Mouse (Mus musculus) liver, embryonic 15.5 days (tissue): ENCODE measurements around the gene Gtdc1. TPM values are rescaled to one million over a fixed set of nuclear protein-coding genes. Genes with fewer than 3 reads are reported as not detected.
A peak's percentile ranks its signal among the peaks of the same experiment; 100 is the strongest.

Source experiments
- ATAC-seq: fragments of 200-750 bp; cut with Nextera tagmentation; 2 replicates; pipeline ENCODE4 v1.8.0; 2017; ENCODE audit warnings: moderate number of reproducible peaks, mild to moderate bottlenecking, moderate library complexity; ENCODE audit not compliant: insufficient read depth
- H3K27ac ChIP-seq: fragments of 300-500 bp; sonication (generic); replicated peaks from 2 replicates; pipeline ENCODE4 v1.5.1; 2015; ENCODE audit warnings: mild to moderate bottlenecking, inconsistent platforms
- H3K27me3 ChIP-seq: fragments of 300-500 bp; sonication (generic); 2 replicates; pipeline ENCODE4 v1.6.1; 2015; ENCODE audit warnings: mild to moderate bottlenecking, inconsistent platforms
- H3K36me3 ChIP-seq: fragments of 300-500 bp; sonication (generic); replicated peaks from 2 replicates; pipeline ENCODE4 v1.6.1; 2015; ENCODE audit warnings: moderate library complexity, mild to moderate bottlenecking, inconsistent platforms
- H3K4me1 ChIP-seq: fragments of 300-500 bp; sonication (generic); replicated peaks from 2 replicates; pipeline ENCODE4 v1.6.1; 2015; ENCODE audit warnings: inconsistent platforms
- H3K4me2 ChIP-seq: fragments of 300-500 bp; sonication (generic); 2 replicates; pipeline ENCODE4 v1.6.1; 2015; ENCODE audit warnings: moderate library complexity, mild to moderate bottlenecking, inconsistent platforms
- H3K4me3 ChIP-seq: fragments of 300-500 bp; sonication (generic); replicated peaks from 2 replicates; pipeline ENCODE4 v1.5.1; 2015; ENCODE audit warnings: mild to moderate bottlenecking, inconsistent platforms
- H3K9ac ChIP-seq: fragments of 300-500 bp; sonication (generic); 2 replicates; pipeline ENCODE4 v1.6.1; 2015; ENCODE audit warnings: moderate library complexity, mild to moderate bottlenecking, inconsistent platforms
- H3K9me3 ChIP-seq: fragments of 300-500 bp; sonication (generic); replicated peaks from 2 replicates; pipeline ENCODE4 v1.6.1; 2016; ENCODE audit warnings: inconsistent platforms
- WGBS: fragments of 180-500 bp; shearing (Covaris S2); methylation state at CpG from one replicate; pipeline ENCODE4 v1.1.7; 2015; ENCODE audit warnings: mixed read lengths; ENCODE audit not compliant: insufficient replicate concordance; 5-methylcytosine and 5-hydroxymethylcytosine counted together
- polyA plus RNA-seq: library from polyadenylated mRNA; unstranded; fragments of >200 nt; fragmentation: Nextera tagmentation; extraction: Ambion mirVana; gene quantifications from 2 replicates; pipeline ENCODE4 v1.2.1, GENCODE M21; 2015

Gene Gtdc1
- polyA plus RNA-seq, 1 experiment from 2014 or later: 4.0 TPM

DNA sequence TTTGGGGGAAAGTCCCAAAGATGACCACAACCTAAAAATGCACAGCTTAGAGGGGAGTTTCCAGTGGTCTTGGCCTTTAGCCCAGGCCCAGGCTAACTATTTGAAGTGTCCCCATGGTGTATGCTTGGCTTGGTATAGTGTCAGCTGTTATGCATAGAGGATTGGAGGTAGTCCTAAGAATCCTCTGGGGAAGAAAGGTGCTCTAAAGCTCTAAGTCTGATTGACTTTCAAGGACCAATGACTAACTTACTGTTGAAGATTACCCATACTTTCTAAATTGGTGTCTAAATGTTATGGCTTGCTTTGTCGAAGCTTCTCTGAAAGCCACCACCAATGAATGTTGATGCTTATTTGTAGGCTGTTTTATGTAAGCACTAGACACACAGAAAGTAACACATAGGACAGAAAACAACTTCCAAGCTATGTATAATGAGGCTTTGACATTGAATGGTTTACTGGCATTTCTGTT lies 29.9 kb upstream of the Gtdc1 start:
- no peak for ATAC-seq
- H3K4me1 ChIP-seq: peaks cover 39% of the 10 kb centered on the region
- 56% methylated on average over 1 of the region's 1 CpGs for WGBS
- H3K27ac ChIP-seq: 0 out of 2 replicates have a peak overlapping the region, but pooled peaks have one; percentile 6
- H3K9me3 ChIP-seq: no peaks in the 10 kb centered on the region
- no peak overlapping the region for H3K4me2 ChIP-seq
- no peaks in the 10 kb centered on the region for H3K27me3 ChIP-seq
- H3K4me3 ChIP-seq: no peak overlapping the region
- H3K36me3 ChIP-seq: no peaks in the 10 kb centered on the region
- no peak overlapping the region for H3K9ac ChIP-seq

DNA sequence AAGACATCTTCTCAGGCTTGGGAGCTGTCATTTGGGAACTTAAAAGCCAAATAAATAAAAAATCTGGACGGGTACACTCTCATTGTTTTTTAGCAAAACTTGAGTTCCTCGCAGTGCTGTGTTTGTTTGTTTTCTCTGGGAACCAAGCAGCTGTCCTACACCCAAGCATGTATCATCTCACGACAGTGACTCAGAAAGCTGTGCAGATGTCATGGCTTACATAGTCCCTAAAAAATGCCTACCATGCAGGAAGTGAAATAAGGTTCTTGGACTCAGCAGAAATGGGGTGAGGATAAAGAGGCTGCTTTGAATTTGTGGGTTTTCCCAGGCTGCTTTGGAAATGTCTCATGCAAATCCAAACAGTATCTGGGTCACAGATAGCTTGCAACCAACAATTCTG lies 28.8 kb upstream of the Gtdc1 start:
- no peak overlapping the region for H3K9ac ChIP-seq
- H3K27ac ChIP-seq: peak overlapping the region; percentile 29; the same call in 1 of the 2 replicates
- no peaks in the 10 kb centered on the region for H3K36me3 ChIP-seq
- no peaks in the 10 kb centered on the region for H3K27me3 ChIP-seq
- ATAC-seq: no peak
- no peak overlapping the region for H3K4me2 ChIP-seq
- H3K4me3 ChIP-seq: no peak overlapping the region
- H3K4me1 ChIP-seq: peaks cover 39% of the 10 kb centered on the region
- 44% methylated on average over 3 of the region's 3 CpGs for WGBS
- no peaks in the 10 kb centered on the region for H3K9me3 ChIP-seq

DNA sequence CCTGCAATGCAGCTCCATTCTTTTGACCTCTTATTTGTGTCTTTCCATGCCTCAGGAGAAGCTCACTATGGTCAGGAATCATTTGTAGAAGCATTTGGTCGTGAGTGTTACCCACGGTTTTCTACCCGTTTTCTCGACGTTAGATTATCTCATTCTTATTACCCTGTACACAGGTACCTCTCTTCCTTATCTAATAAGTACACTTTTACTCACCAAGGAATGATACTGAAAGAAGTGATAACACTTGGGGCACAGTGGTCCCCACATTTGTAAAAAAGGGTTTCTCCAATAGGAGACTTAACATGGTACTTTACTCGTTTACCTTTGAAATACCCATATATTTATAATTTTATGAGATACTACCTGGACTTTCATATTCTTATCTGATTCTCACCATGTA lies 28.0 kb upstream of the Gtdc1 start:
- H3K36me3 ChIP-seq: no peaks in the 10 kb centered on the region
- no peak overlapping the region for H3K4me3 ChIP-seq
- no peaks in the 10 kb centered on the region for H3K9me3 ChIP-seq
- H3K27me3 ChIP-seq: no peaks in the 10 kb centered on the region
- peak overlapping the region; percentile 11; the same call in 1 of the 2 replicates for H3K4me2 ChIP-seq
- peak; percentile 64; the same call in 1 of the 2 replicates for ATAC-seq
- H3K9ac ChIP-seq: no peak overlapping the region
- 0 out of 2 replicates have a peak overlapping the region, but pooled peaks have one; percentile 29 for H3K27ac ChIP-seq
- H3K4me1 ChIP-seq: peaks cover 39% of the 10 kb centered on the region
- WGBS: 26% methylated on average over 6 of the region's 6 CpGs

DNA sequence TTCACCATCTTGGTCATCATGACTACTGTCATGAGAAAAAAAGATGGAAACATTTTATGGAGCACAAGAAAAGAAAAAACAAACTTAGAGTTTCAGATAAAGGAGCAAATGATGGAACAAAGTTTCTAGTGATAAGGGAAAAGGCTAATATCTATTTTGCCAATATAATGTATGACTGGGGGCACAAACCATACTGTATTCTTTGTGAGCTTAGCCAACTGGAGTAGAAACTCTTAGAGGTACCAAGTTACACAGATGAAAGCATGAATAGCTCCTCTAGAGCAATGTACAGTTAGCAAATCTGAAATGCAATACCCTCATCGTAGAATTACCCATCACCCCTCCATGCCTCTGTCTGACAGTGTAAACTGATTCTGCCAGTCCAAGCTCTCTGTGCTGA lies 26.7 kb upstream of the Gtdc1 start:
- ATAC-seq: no peak
- Histone ChIP-seq H3K36me3 (no peaks in the 10 kb centered on the region), H3K27me3 (no peaks in the 10 kb centered on the region), H3K9me3 (no peaks in the 10 kb centered on the region), H3K9ac (no peak overlapping the region), H3K4me2 (no peak overlapping the region), H3K4me1 (peaks cover 39% of the 10 kb centered on the region), H3K27ac (peak overlapping the region; percentile 3; the same call in 1 of the 2 replicates), H3K4me3 (no peak overlapping the region)
- WGBS: 63% methylated on average over 1 of the region's 1 CpGs

DNA sequence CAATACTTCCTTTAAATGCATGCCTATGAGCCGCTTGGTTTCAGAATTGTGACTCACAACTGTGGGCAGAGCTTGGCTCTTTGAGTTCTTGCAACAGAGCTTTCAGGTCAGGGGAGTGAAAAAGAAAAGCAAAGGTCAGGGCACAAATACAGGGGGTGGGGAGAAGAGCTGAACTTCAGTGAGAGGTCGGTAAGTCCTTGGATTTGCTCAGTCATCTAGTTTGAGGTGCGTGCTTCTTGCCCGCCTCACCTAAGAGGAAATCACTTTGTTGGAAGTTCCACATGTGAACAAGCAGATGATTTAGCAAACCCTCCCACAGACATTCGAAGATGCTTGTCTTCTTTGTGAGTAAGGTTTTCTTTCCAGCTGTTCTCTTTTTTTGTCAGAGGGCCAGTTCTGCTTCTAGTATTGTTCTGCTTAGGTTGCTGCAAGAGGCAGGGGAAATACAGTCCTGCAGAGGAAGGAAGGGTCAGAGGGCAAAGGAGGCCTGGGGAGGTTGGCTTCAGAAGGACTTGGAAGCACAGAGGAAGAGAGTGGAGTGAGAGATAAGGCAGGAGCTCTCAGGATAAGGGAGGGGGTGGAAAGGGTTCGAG lies 25.5 kb upstream of the Gtdc1 start:
- Histone ChIP-seq H3K4me2 (peak overlapping the region; percentile 13), H3K9ac (no peak overlapping the region), H3K9me3 (no peaks in the 10 kb centered on the region), H3K36me3 (no peaks in the 10 kb centered on the region), H3K4me3 (no peak overlapping the region), H3K27me3 (no peaks in the 10 kb centered on the region), H3K4me1 (peaks cover 39% of the 10 kb centered on the region), H3K27ac (peak overlapping the region; percentile 60)
- peak; percentile 75 for ATAC-seq
- WGBS: 17% methylated on average over 6 of the region's 6 CpGs

DNA sequence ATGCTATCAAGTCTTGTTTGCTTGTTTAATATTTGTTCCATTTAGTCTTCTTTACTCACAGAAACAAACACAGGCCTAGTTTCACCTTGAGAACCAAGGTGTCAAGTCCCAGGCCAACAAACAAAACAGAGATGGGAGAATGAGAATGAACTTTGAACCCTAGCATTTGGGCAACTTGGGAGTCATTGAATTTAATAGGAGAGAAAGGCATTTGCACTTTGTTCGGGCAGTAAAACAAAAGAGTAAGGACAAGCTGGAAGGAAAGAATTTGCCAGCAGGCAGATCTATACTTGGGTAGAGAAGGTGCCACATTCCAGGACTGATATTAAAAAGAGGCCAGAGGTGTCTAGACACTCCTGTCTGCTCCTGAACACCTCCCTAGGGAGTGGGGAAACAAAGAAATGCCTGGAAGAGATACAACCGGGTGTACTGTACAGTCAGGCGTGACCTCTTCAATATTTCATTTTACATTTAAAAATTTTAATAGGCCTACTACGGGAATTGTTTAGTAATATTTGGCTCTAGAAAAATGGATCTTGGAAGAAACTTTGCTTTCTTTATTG lies 24.3 kb upstream of the Gtdc1 start:
- H3K9ac ChIP-seq: no peak overlapping the region
- H3K27ac ChIP-seq: no peak overlapping the region
- no peak for ATAC-seq
- 73% methylated on average over 4 of the region's 4 CpGs for whole genome bisulfite sequencing
- no peak overlapping the region for H3K4me2 ChIP-seq
- no peak overlapping the region for H3K4me3 ChIP-seq
- H3K9me3 ChIP-seq: no peaks in the 10 kb centered on the region
- H3K4me1 ChIP-seq: peaks cover 39% of the 10 kb centered on the region
- no peaks in the 10 kb centered on the region for H3K36me3 ChIP-seq
- no peaks in the 10 kb centered on the region for H3K27me3 ChIP-seq

DNA sequence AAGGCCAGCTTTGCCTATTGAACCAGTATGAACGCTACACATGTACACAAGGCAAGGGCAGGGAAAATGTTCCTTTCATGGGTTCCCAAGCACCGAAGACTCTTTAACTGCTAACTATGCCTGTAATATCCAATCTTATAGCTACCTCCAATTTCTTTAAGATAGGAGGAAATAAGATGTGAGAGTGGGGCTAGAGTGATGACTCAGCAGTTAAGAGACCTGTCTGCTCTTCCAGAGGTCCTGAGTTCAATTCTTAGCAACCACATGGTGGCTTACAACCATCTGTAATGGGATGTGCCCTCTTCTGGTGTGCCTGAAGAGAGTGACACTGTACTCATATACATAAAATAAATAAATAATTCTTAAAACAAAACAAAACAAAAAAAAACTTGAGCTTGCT lies 17.2 kb upstream of the Gtdc1 start:
- no peak overlapping the region for H3K4me2 ChIP-seq
- no peaks in the 10 kb centered on the region for H3K9me3 ChIP-seq

DNA sequence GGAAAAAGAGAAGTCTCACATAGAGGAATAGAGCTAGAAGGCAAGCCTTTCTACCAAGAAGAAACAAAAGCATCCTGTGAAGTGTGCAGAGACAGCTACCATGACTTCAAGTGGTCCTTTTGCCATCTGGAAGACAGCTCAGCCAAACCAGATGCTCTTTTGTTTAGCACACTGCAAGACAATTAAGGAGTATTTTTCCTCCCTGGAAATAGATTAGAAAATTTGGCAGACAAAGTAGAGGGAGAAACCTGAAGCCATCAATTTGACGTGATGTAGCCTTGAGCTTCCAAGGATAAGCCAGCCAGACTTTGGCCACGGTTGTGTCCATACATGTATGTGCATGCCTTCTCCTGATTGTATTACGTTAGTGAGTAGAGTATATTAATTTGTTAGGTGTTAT lies 3.5 kb upstream of the Gtdc1 start:
- Histone ChIP-seq H3K9me3 (no peaks in the 10 kb centered on the region), H3K9ac (no peak overlapping the region), H3K4me1 (peaks cover 20% of the 10 kb centered on the region), H3K4me3 (no peak overlapping the region), H3K4me2 (no peak overlapping the region), H3K36me3 (no peaks in the 10 kb centered on the region), H3K27me3 (no peaks in the 10 kb centered on the region), H3K27ac (no peak overlapping the region)
- no peak for ATAC-seq
- 70% methylated on average over 3 of the region's 3 CpGs for WGBS

More for the DNA sequence above, 17.2 kb upstream of the Gtdc1 start:
- H3K27me3 ChIP-seq: no peaks in the 10 kb centered on the region
- H3K27ac ChIP-seq: no peak overlapping the region
- no peaks in the 10 kb centered on the region for H3K36me3 ChIP-seq
- H3K4me3 ChIP-seq: no peak overlapping the region
- ATAC-seq: no peak
- WGBS: 89% methylated on average over 2 of the region's 2 CpGs
- H3K9ac ChIP-seq: no peak overlapping the region
- no peaks in the 10 kb centered on the region for H3K4me1 ChIP-seq

DNA sequence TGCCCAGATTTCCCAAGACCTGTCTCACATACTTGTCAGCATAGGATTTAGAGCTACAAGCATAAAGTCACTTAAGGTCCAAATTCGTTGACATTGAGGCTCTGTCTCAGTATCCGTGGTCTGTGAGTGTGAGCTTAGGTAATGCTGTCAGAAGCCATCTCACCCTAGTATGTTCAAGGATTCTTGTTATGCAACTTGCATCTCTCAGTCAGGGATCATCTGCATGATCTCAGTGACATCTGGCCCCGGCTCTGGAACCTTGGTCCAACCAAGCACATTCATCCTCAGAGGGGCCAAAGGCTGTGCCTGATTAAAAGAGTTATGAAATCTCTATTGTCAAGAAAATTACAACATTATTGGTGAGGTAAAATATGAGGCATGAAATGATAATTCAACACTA lies 1.2 kb upstream of the Gtdc1 start:
- H3K4me3 ChIP-seq: no peak overlapping the region
- H3K9ac ChIP-seq: no peak overlapping the region
- H3K4me2 ChIP-seq: no peak overlapping the region
- H3K27me3 ChIP-seq: no peaks in the 10 kb centered on the region
- H3K4me1 ChIP-seq: peaks cover 29% of the 10 kb centered on the region
- WGBS: 77% methylated on average over 3 of the region's 3 CpGs
- H3K36me3 ChIP-seq: no peaks in the 10 kb centered on the region
- no peaks in the 10 kb centered on the region for H3K9me3 ChIP-seq
- H3K27ac ChIP-seq: no peak overlapping the region
- ATAC-seq: no peak

DNA sequence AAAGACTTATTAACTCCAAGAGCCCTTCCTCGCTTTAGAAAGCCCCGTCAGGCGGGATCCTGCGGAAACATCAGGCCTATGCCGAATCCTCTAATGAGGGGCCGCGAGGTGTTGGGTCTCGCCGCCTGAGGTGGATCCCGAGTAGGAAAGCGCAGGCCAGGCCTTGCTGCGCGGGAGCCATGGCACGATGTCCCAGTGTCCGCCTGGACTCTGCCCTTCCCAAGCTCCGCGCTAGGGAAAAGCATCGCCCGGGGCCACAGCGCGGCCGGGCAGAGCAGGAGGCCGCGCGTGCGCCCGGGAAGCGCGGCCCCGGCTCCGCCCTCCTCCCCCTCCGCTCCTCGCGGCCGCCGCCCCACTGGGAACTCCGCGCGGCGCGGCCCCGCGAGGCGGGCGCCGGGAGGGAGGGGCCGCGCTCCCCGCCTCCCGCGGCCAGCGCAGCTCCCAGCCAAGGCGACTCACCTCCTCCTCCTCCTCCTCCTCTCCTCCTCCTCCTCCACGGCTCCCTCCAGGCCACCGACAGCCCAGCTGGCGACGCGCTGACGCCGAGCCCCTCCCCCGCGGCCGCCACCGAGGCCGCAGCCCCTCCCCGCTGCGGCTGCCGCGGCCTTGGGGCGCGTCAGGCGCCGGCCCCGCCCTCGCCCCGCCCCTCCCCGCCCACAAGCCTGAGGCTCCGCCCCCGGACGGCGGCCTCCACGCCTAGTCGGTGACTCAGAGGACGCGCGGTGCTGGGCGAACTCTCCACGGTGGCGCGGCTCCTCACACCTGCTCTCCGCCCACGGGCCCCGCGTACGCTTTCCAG lies 575 bp downstream of the Gtdc1 start:
- peak overlapping the region; percentile 83 for H3K9ac ChIP-seq
- ATAC-seq: peak; percentile 92
- H3K4me1 ChIP-seq: peaks cover 33% of the 10 kb centered on the region
- peak overlapping the region; percentile 99 for H3K4me2 ChIP-seq
- H3K4me3 ChIP-seq: peak overlapping the region; percentile 89
- no peaks in the 10 kb centered on the region for H3K9me3 ChIP-seq
- peak overlapping the region; percentile 96 for H3K27ac ChIP-seq
- WGBS: under 1% methylated on average over 83 of the region's 95 CpGs
- H3K36me3 ChIP-seq: no peaks in the 10 kb centered on the region
- H3K27me3 ChIP-seq: no peaks in the 10 kb centered on the region

DNA sequence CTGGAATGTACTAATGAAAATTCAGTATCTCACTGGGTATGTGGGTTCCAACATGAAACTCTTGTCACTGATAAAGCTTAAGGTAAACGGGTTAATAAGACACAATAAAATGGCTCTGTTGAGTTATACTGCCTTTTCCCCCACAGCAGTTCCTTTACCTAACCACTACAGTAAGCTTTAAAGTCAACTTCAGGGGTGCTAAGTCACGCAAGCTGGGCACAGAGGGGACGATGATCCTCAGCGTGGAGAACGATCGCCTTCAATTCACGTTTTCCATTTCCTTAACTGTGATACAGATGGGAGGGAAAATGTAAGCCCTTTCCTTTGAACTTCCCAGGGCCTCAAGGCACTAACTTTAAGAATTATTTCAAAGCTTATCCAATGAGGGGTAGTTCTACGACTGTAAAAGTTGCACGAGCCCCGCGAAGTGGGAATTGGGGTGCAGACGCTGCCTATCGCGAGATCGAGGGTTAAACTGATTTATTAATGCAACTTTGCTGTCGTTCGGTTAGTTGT lies 1.2 kb downstream of the Gtdc1 start:
- under 1% methylated on average over 17 of the region's 17 CpGs for WGBS
- ATAC-seq: no peak

More for the DNA sequence above, 1.2 kb downstream of the Gtdc1 start:
- Histone ChIP-seq H3K36me3 (no peaks in the 10 kb centered on the region), H3K27me3 (no peaks in the 10 kb centered on the region), H3K9ac (peak overlapping the region; percentile 83), H3K27ac (peak overlapping the region; percentile 96), H3K4me1 (peaks cover 33% of the 10 kb centered on the region), H3K4me2 (peak overlapping the region; percentile 99), H3K9me3 (no peaks in the 10 kb centered on the region), H3K4me3 (peak overlapping the region; percentile 89)
